Mouse (Mus musculus) kidney, postnatal 25 days (tissue): ENCODE measurements around the gene Pik3cb.

Source experiments
- DNase-seq, 2 experiments: peaks; one replicate each; pipeline ENCODE4 v3.0.0; 2021; ENCODE audit warnings: mixed read lengths in 2 of 2

Pik3cb gene

DNA sequence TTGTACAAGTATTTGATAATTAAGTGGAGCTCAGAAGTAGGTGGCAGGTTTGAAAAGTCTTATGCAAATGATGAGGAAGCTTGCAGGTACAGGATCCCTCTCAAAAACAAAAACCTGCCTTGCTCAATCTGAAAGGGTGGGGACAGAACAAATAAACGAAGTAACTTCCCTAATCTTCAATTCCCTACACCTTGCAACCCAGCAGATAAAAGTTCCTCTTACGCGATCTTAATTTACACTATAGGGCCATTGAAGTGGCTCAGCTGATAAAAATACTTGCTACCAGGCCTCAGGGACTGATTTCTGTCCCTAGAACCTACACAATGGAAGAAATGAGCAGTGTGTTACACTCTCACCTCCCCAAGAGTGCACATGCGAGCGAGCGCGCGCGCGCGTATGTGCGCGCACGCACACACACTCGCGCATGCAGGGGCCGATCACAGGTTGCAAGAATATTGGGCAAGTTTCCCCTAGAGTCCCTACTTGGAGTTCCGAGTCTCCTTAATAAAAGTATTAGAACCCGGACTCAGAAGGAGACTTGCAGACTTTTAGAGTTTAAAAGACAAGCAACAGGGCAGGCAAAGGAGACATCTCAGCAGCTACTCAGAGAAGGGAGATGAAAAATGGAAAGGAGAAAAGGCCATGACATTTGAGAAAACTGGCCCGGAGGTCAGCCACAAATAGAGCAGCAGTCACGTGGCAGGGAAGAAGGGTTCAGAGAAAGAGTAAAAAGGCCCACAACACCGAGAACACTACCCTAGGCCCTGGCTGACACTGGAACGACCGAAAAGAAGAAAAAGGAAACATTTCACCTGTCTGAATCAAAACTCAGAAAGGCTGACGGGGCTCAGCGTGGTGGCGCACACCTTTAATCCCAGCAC is 6.7 kb upstream of the Pik3cb start:
- DNase-seq, result no peak

DNA sequence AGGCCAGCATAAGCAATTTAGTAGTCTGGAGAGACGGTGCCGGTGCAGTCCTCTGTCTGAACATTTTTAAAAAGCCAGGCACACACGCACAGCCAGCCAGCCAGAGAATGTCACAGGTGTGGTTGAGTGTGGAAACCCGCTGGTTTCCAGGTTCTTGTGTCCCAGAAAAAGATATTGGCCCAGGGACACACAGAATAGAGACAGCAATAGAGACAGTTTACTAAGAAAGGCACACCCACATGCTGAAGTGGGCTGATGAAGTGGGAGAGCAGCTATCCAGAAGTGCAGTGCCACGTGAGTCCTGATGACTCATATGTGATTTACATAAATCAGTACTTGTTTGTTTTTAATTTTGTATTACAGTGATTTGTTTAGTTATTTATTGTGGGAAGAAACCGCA is 5.3 kb upstream of the Pik3cb start:
- no peak for DNase-seq

DNA sequence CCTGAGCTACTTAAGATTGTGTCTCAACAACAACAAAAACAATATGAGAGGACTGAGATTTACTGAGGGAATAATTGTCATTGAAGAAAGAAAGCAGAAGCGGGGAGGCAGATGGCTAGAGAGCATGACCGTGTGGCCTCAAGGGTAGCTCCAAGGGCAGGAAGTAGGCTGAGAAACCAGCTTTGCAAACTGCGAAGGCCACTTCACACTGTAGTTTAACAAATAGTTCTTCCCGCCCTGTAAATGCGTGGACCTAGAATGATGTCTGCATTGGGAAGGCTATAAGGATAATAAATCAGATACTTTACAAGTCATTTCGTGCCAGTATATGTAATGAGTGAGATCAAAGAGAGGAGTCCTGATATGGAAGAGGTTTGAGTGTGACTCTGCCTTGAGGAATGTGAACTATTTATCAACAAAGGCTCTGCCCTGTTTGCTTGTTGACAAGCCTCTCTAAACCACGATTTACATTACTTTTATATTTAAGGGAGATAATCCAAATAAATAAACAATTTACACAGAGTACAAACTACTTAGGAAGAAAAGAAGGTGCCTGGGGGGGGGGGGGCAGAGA is 4.1 kb upstream of the Pik3cb start:
- DNase-seq, result no peak

DNA sequence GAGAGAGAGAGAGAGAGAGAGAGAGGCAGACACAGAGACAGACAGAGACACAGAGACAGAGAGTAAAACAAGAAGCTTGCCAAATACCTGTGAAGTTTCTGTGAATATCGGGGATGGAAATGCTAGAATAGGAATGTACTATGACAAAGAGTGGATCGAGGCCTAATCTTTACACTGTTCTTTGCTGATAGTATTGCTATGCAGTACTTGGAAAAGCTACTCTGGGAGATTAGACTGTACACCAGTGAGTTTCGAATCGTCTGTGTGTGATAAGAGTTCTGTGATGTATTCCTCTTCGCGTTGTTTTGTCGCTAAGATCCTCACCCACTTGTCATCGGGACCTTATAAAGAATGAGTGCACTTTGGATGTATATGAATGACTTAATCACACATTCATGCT is 1.2 kb upstream of the Pik3cb start:
- no peak for DNase-seq

DNA sequence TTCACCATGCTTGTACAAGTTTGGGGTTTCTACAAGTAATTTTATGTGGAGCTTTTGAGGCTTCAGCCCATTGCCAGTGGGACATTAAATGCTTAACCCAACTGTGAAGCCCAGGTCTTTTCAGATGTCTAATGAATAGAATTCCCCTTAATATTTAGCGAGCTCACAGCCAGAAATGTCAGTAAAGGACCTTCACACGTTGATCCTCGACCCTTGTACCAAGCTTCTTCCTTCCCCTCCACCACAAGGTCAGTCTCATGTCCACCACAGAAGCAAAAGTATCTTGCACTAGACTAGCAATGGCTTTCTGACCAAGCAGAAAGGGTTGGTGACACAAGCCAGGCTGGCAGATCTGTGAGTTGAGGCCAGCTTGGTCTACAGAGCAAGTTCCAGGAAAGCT is 750 bp upstream of the Pik3cb start:
- DNase-seq, result no peak

DNA sequence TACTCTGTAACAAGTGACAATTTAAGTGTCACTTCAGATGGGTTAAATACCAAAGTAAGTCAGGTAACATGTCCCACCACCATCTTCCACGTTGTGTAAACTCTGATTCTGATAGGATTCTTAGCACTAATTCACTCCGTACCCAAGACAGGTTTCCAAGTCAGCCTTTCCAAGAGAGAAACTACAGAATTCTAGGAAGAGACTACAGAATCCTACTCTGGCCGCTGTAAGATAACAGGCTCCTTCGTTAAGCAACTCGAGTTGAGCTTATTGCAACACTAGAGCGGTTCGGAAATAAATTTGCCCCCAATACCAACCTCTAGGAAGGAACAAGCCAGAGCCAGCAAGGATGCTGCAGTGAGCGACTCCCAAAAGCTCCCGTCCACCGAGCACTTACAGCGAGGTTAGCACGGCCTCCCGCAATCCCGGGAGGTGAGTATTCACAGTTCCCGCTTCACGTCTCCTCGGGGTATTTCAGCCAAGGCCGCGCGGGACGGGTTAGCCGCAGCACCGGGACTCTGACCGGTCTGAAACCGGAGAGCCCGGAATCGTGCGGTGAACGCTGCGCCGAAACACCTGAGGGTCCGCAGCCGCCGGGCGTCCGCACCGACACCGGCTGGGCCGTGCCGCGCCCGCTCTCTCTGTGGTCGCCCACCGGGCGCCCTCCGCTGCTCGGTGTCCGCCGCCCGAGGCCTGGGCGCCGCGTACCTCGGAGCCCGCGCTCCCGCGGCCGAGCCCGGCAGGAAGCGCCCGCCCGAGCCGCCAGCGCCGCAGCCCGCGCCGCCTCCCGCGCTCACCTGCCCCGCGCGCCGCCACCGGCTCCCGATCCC is 1.0 kb downstream of the Pik3cb start:
- DNase-seq, result peak; percentile 40 to 61

DNA sequence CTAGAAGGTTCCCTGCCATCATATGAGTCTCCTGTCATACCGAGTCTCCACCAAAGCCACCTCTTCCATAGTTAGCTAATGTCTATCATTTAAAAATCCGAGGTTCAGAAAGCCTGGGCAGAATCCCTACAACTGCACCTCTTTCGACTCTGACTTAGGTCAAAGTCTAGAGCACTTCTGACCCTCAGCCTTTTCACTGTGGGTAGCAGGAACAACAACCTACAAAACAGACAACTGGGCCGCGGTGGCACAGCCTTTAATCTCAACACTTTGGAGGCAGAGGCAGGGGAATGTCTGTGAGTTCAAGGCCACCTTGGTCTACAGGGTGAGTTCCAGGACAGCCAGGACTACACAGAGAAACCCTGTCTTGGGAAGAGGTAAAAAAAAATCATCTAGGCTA is 3.1 kb downstream of the Pik3cb start:
- DNase-seq, result peak; percentile 51 to 64

DNA sequence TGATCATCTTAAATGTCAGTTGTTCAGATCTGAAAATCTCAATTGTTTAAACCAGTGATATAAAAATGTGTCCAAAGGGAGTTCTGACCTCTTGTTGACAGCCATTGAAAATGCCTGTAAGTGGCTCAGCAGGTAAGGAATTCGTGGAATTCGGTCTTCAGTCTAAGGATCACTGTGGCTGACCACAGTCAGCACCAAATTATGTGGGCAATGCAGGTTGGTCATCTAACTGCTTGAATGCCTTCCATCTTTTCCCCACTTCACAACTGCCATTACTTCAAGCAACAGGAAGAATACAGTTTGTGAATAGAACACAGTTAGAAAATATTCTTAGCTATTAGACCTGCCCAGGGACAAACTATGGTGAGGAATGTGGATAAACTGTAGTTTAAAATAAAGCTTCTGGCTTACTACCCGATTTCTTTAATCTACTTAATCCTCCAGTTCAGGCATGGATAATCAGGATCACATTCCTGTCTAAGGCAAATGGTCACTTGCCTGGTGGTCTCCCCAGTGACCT is 8.4 kb downstream of the Pik3cb start:
- peak; percentile 41 to 46 for DNase-seq

DNA sequence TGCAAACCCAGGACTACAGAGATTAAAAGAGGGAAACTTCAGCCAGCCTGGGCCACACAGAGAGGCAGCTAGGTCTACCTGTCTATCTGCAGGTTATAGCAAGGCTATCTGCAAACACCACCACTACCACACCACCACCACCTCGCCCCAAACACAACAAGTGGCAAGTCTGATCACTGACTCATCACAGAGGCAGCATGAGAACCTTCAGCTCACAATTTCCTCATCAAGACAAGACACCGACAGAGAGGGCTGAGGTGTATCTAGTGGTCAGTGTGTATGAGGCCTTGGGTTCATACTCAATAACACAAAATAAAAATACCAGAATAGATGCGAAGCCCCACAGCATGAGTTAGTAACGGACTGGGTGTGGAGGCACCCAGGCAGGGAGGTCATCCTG is 9.3 kb downstream of the Pik3cb start:
- DNase-seq, result no peak

DNA sequence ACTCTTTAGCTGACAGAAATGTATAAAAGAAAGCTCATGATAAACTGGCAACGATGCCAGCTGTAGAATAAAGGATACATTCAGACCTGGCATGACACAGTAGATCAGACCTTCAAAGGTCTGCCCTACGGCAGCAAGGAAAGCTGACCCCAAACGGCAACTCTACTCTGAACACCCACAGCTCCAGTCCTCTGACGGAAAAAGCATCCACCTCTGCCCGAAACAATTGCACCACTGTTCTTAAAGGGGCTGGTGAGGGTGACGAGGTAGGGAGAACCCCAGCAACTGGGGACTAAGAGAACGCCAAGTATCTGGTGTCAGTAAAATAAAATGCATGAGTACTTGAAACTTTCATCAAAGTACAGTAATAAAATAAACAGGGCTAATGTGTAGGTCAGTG is 12.8 kb downstream of the Pik3cb start:
- no peak for DNase-seq

DNA sequence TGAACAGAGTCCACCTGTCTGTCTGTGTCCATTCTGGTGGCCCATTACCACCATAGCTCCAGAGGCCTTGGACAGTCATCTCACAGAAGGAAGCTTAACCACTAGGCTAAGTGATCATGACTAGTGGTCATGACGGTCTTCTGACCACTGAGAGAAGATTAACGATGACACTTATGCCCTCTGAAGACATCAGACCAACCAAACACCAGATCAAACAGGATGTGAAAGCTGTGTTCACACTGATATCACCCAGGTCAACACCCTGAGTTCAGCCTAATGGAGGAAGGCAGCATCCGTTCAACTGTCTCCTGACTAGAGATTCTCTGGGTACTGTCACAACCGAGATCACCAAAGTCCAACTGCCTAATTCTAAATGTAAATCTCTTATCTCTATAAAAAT is 17.7 kb downstream of the Pik3cb start:
- DNase-seq, result no peak

DNA sequence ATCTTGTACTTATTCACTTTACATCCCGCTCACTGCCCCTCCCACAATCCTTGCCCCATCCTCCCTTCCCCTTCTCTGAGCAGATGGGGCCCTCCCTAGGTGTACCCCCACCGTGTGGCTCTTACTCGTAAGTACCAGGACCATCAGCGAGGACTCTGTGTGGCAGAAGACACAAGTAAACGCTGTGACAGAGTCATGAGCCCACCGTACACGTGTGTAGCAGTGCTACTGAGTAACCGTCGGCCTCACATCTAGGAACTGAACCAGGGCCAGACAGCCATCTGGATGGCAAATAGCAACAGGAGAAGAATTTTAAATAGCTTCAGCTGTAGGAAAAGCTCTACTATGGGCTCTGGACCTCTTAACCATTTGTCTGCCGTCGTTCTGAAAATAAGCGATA is 28.0 kb downstream of the Pik3cb start:
- no peak for DNase-seq

DNA sequence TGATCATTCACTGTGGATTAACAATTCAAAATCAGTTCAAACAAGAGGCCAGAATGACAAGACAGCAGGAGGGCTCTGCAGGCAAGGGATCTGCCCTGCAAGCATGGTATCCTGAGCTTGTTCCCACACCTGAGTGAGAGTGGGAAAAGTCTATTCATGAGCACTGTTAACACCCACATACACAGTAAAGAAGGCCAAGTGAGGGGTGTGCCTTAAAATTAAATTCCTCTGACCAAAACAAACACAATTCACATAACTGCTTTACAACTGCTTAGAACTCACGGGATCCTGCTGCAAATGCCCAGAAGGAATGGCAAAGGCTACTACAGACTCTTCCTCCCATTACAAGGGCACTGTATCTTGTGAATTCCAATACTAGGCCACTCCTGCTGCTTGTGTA is 29.3 kb downstream of the Pik3cb start:
- no peak for DNase-seq

DNA sequence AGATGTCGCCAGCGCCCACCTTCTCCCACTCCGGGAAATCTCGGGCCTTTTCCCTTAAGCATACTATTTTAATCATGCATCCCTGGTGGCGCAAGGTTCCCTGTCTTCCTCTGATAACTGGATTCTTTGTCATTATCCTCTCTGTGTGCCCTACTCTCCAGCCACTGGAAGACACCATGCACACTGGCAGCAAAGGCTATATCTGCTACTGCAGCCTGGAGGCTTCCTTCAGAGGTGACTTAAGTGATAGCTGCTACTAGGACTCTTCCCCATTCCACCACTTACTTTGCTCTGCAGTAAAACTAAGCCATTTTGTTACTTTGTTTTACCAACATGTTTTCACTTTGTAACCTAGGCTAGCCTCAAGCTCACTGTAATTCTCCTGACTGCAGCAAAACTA is 30.2 kb downstream of the Pik3cb start:
- no peak for DNase-seq

DNA sequence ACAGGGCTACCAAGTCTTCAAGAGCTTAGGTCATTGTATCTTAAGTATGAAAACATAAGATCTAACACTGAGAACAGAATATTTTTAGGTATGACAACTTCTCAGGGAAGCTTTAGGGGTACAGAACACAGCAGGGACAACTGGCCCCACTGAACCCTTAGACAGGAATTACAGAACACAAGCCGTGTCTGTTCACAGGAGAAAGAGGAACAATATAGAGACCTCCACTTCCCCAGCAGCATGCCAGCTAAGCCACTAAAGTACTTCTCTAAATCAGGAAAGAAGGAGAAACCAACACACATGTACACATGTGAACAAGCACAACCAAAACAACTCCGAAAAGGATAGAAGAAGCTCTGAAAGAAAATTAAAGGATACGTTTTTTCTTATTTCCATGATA is 30.8 kb downstream of the Pik3cb start:
- no peak for DNase-seq

DNA sequence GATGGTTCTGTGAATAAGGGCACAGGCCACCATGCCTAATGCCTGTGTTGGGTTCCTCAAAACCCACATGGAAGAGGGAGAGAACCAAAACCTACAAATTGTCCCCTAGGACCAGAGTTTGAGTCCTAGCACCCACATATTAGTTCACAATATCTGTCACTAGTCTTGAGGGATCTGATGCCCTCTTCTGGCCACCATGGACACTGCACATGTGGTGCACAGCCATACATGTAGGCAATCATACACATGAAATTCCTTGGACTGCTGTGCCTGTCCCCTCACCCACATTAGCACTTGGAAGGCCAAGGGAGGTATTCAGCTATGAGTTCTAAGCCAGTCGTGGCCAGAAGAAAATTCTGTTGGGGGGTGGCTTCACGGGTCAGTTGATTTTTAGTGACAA is 36.0 kb downstream of the Pik3cb start:
- DNase-seq, result peak in 1 of 2 experiments; percentile 9

DNA sequence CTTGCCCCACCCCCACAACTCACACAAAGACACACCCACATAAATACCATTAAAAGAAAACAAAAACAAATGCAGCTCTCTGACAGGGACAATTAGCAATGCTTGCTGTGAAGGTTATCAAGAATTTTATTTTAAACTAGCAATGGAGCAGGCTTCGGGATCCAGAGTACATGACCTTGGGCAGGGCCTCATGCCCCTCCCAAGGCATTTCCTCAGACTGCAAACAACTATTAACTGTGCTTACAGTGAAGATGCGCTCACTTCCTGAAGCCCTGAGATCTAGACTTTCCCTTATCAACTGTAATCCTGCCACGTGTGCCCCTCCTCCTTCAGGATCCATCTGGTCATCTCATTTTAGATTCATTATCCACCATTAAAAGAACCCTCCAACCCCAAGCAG is 36.6 kb downstream of the Pik3cb start:
- DNase-seq, result no peak

DNA sequence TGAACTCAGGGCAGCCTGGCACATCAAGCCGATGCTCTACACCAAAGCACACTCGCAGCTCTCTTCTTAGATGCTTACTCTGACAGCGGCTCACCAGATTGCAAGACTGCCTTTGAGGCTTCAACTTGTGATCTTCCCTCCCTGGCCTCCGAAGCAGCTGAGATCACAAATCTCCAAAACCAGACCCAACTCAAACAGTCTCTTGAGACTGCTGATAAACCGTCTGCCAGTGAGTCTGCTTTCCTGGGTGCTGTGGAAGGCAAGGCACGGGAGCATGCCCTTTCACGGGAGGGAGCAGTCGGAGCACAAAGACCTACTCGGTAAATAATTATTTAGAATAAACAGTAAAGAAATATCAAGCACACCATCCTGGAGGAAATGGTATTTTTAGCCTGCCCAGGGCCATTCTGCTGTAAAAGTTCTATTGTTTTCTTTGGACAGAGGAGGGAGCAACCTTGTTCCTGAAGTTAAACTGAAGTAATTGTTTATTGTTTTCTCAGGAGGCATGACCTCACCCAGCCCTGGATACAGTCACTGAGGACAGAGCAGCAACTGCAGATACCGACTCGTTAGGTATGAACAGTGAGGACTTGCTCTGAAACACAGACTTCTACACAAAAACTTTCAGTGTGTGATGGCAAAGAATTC is 41.8 kb downstream of the Pik3cb start:
- DNase-seq, result peak in 1 of 2 experiments; percentile 4

DNA sequence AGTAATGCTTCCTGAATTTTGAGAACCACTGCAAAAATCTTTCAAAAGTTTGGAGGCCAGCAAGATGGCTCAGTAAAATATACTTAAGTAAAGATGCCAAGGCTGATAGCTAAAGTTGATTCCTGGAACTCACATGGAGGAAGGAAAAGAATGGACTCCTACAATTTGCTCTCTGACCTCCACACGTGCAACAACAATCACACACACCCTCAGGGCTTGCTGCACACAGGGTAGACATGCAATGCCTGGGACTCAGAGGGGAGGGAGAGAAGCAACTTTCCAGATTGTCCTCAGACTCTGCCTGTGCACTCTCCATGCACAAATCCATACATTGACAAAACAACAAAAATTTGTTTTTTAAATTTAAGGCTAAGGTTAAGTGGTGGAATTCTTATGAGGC is 42.8 kb downstream of the Pik3cb start:
- DNase-seq, result no peak

DNA sequence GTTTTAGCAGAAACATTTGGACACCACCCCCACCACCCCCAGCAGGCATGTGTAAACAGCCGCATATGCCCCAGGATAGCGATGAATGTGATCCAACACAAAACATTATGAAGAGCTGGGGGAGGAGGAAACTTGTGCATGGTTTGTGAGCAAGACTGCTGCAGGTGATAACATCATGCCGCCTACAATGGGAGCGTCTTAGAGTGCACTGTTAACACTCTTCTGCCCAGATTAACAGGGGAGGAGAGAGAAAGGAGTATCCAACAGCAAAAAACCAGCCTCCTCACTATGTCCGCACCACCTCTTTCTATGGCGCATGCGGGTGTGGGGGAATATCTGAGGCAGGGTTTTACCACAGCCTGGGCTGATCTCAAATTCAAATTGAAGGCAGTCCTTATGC is 45.2 kb downstream of the Pik3cb start:
- DNase-seq, result no peak

DNA sequence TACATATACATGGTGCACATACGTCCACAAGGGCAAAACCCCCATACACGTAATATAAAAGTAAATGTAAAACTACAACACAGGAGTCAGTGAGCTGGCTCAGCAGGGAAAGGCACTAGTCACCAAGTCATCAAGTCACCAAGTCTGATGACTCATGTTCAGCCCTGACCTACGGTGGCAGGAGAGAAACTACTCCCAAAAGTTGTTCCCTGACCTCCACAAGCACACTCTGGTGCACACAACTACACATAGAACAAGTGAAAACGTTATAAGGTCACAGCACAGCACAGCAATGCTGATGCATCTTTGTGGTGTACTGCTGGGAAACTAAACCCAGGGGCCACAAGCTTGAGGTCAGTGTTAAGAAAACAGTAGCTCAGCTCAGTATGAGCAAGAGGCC is 49.9 kb downstream of the Pik3cb start:
- no peak for DNase-seq

DNA sequence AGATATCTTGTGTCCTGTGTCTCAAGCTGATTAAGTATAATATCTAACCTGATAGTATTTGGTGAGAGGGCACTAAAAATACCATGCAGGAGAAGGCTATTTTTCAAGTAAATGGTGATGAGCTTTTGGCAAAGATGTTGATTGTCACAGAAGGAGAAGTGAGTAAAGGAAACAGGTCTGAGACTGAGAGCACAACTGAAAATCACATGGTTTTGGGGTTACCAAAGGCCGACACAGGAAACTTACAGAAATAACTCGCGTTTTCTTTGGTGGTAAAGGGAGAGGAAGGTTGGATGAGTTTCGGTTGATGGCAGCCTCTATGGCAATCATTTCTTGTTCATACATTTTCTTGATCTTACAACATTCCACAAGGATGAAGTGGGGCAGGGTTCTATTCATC is 50.5 kb downstream of the Pik3cb start:
- DNase-seq, result no peak

DNA sequence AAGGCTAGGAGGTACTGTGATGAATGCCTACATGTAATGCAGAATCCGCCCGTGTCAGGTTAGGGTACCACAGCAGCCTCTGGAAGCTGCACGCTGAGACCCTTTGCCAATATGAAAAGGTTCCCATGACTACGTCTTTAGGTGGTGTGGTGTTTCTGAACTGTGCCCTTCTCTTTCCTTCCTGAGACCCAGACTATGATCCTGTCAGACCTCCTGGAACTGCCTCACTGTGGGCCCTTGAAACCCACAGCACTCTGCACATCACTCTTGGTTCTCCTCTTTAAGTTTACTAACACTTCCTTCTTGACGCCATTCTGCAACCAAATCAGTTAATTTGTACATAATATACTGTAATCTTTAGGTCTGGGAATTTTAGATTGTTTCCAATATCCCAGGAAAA is 58.7 kb downstream of the Pik3cb start:
- no peak for DNase-seq
